Mouse (Mus musculus) hindbrain, embryonic 14.5 days (tissue): Measurements from ENCODE around the gene Insig1. TPM values are rescaled to one million over a fixed set of nuclear protein-coding genes. Genes with fewer than 3 reads are reported as not detected.

Experiments
- ATAC-seq: fragments of 200-750 bp; cut with Nextera tagmentation; 2 replicates; pipeline ENCODE4 v1.8.0; 2017; ENCODE audit warnings: moderate number of reproducible peaks, mild to moderate bottlenecking, moderate TSS enrichment, moderate library complexity; ENCODE audit not compliant: low FRiP score
- DNase-seq: peaks from one replicate; pipeline ENCODE4 v3.0.0-alpha.2; 2015; ENCODE audit warnings: low spot score
- H3K27ac ChIP-seq: fragments of 300-500 bp; sonication (generic); 2 replicates; pipeline ENCODE4 v1.5.1; 2014; ENCODE audit warnings: mild to moderate bottlenecking, moderate library complexity
- H3K27me3 ChIP-seq: fragments of 300-500 bp; sonication (generic); 2 replicates; pipeline ENCODE4 v1.6.1; 2014; ENCODE audit warnings: mild to moderate bottlenecking, low read length, mixed read lengths; ENCODE audit not compliant: control insufficient read depth, insufficient read depth
- H3K36me3 ChIP-seq: fragments of 300-500 bp; sonication (generic); replicated peaks from 2 replicates; pipeline ENCODE4 v1.6.1; 2014; ENCODE audit not compliant: control insufficient read depth, insufficient read depth
- H3K4me1 ChIP-seq: fragments of 300-500 bp; sonication (generic); replicated peaks from 2 replicates; pipeline ENCODE4 v1.6.1; 2014; ENCODE audit warnings: antibody characterized with exemption, low read length, mixed read lengths; ENCODE audit not compliant: control insufficient read depth, insufficient read depth
- H3K4me2 ChIP-seq: fragments of 300-500 bp; sonication (generic); replicated peaks from 2 replicates; pipeline ENCODE4 v1.6.1; 2014; ENCODE audit warnings: mild to moderate bottlenecking, moderate library complexity
- H3K4me3 ChIP-seq: fragments of 300-500 bp; sonication (generic); replicated peaks from 2 replicates; pipeline ENCODE4 v1.5.1; 2014; ENCODE audit warnings: mild to moderate bottlenecking, low read length
- H3K9ac ChIP-seq: fragments of 300-500 bp; sonication (generic); 2 replicates; pipeline ENCODE4 v1.6.1; 2014
- H3K9me3 ChIP-seq: fragments of 300-500 bp; sonication (generic); 2 replicates; pipeline ENCODE4 v1.6.1; 2016; ENCODE audit warnings: low read length; ENCODE audit not compliant: control insufficient read depth
- WGBS: fragments of 180-500 bp; shearing (Covaris S2); extraction: QIAGEN DNeasy Blood & Tissue Kit; methylation state at CpG from one replicate; pipeline ENCODE4 v1.1.7; 2014; 5-methylcytosine and 5-hydroxymethylcytosine counted together
- polyA plus RNA-seq: library from polyadenylated mRNA; unstranded; fragments of >200 nt; fragmentation: Nextera tagmentation; extraction: Ambion mirVana; gene quantifications from 2 replicates; pipeline ENCODE4 v1.2.1, GENCODE M21; 2014

Insig1 gene
- polyA plus RNA-seq, 1 experiment from 2014 or later, result 79.0 TPM

DNA sequence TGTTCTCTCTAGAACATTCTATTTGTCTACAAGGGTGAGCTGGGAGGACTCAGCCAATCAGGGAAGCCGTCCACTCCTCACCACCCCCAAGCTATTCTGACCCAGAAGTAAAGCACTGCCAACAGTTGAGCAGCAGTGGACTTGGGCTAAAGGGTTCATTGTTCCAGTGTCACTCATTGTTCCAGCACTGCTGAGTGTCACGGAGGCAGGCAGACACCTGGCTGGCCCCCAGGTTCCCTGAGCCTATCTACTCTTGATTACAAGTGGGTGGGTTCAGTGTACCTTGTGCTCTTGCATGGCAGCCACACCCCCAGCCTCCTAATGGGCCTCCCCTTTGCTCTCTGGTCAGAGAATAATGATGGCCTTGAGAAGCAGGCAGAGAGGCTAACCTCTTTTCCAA lies 15.7 kb upstream of the Insig1 start:
- DNase-seq (no peak), ATAC-seq (no peak)
- no peak overlapping the region for H3K4me2 ChIP-seq
- no peaks in the 10 kb centered on the region for H3K4me1 ChIP-seq
- H3K36me3 ChIP-seq, result no peaks in the 10 kb centered on the region
- H3K4me3 ChIP-seq, result no peak overlapping the region
- no peak overlapping the region for H3K9ac ChIP-seq
- H3K27me3 ChIP-seq, result no peaks in the 10 kb centered on the region
- no peaks in the 10 kb centered on the region for H3K9me3 ChIP-seq
- H3K27ac ChIP-seq, result no peak overlapping the region
- WGBS, result 56% methylated on average over 2 of the region's 2 CpGs

- H3K27ac ChIP-seq, result no peak overlapping the region
- no peak for DNase-seq
- H3K36me3 ChIP-seq, result no peaks in the 10 kb centered on the region
- 88% methylated on average over 3 of the region's 3 CpGs for whole genome bisulfite sequencing
- no peak overlapping the region for H3K9ac ChIP-seq
- no peak for ATAC-seq
- no peaks in the 10 kb centered on the region for H3K9me3 ChIP-seq
- no peaks in the 10 kb centered on the region for H3K27me3 ChIP-seq
- no peak overlapping the region for H3K4me2 ChIP-seq
- no peak overlapping the region for H3K4me3 ChIP-seq
- no peaks in the 10 kb centered on the region for H3K4me1 ChIP-seq
Observed at GRCm38 (mm10) chr5:28056877-28057276, 14.3 kb upstream of the Insig1 start.

DNA sequence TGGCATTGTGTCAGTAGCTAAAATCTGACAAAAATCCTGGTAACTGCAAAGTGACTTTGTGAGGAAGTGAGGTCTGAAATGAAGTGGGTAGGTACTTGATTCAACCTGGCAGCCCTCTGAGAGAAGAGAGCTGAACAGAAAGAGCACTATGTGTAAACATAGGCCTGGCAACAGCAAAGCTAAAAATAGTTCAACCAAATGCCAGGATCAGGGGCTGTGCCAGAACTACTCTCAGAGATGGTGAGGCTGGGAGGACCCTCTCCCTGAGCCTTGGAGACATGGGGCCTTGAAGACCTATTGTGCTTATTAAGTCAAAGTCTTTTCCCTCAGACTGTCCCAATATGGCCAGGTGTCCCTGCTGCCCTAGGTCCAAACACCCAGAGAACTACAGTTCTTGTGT lies 10.7 kb upstream of the Insig1 start:
- Histone ChIP-seq H3K9me3 (no peaks in the 10 kb centered on the region), H3K4me3 (no peak overlapping the region), H3K27me3 (no peaks in the 10 kb centered on the region), H3K36me3 (no peaks in the 10 kb centered on the region), H3K27ac (no peak overlapping the region), H3K9ac (no peak overlapping the region), H3K4me2 (no peak overlapping the region), H3K4me1 (no peaks in the 10 kb centered on the region)
- ATAC-seq (no peak), DNase-seq (no peak)

GRCm38 (mm10) chr5:28061011-28061410 lies 10.2 kb upstream of the Insig1 start:
- H3K4me2 ChIP-seq, result no peak overlapping the region
- no peak overlapping the region for H3K9ac ChIP-seq
- H3K27ac ChIP-seq, result no peak overlapping the region
- H3K36me3 ChIP-seq, result no peaks in the 10 kb centered on the region
- 82% methylated on average over 6 of the region's 6 CpGs for WGBS
- no peak overlapping the region for H3K4me3 ChIP-seq
- DNase-seq, result no peak
- ATAC-seq, result no peak
- H3K27me3 ChIP-seq, result no peaks in the 10 kb centered on the region
- no peaks in the 10 kb centered on the region for H3K9me3 ChIP-seq
- H3K4me1 ChIP-seq, result no peaks in the 10 kb centered on the region

DNA sequence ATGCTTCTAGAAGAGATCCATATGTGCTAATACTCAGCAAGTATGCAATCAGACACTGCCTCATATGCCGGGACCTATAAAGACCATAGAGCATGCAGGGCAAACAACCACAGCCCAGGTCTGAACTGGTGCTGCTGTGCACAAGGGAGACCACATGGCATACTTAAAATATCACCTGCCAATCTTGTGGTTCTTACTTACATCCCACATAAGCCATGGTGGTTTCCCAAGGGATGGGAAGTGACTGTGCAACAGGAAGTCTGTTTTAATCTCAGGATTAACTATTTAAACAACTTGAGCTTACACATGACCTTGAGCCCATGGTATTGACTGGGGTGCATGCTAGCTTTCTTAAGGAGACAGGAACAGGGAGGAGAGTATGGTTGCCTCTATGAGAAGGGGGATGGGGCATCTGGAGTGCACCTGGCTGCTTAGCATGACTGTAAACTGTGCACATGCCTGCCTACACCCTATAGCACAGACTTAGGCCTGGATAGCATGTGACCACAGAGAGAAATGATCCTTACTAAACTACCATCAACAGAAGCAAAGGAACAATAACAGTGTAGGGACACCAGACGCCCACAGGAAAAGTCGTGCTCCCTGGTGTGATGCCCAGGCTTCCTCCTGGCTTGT lies 7.1 kb upstream of the Insig1 start:
- no peaks in the 10 kb centered on the region for H3K9me3 ChIP-seq

GRCm38 (mm10) chr5:28065275-28065674 lies 5.9 kb upstream of the Insig1 start:
- Histone ChIP-seq H3K4me3 (no peak overlapping the region), H3K27ac (no peak overlapping the region), H3K4me2 (no peak overlapping the region), H3K27me3 (no peaks in the 10 kb centered on the region), H3K4me1 (peaks cover 10% of the 10 kb centered on the region), H3K36me3 (no peaks in the 10 kb centered on the region), H3K9ac (no peak overlapping the region), H3K9me3 (no peaks in the 10 kb centered on the region)
- WGBS, result 71% methylated on average over 4 of the region's 4 CpGs
- no peak for DNase-seq
- ATAC-seq, result no peak

More for the DNA sequence above, 7.1 kb upstream of the Insig1 start:
- Histone ChIP-seq H3K4me1 (no peaks in the 10 kb centered on the region), H3K27ac (no peak overlapping the region), H3K4me3 (no peak overlapping the region), H3K9ac (no peak overlapping the region), H3K4me2 (no peak overlapping the region), H3K36me3 (no peaks in the 10 kb centered on the region), H3K27me3 (no peaks in the 10 kb centered on the region)
- DNase-seq, result no peak
- 72% methylated on average over 3 of the region's 3 CpGs for WGBS
- no peak for ATAC-seq

- no peak for DNase-seq
- WGBS, result 79% methylated on average over 5 of the region's 5 CpGs
- no peak overlapping the region for H3K4me3 ChIP-seq
- no peaks in the 10 kb centered on the region for H3K36me3 ChIP-seq
- no peak overlapping the region for H3K27ac ChIP-seq
- H3K27me3 ChIP-seq, result no peaks in the 10 kb centered on the region
- H3K9me3 ChIP-seq, result no peaks in the 10 kb centered on the region
- peaks cover 11% of the 10 kb centered on the region for H3K4me1 ChIP-seq
- H3K9ac ChIP-seq, result no peak overlapping the region
- no peak overlapping the region for H3K4me2 ChIP-seq
- ATAC-seq, result no peak
Observed at GRCm38 (mm10) chr5:28066311-28066710, 4.9 kb upstream of the Insig1 start.

- ATAC-seq, result no peak
- 17% methylated on average over 9 of the region's 9 CpGs for WGBS
- DNase-seq, result peak; percentile 24
Observed at GRCm38 (mm10) chr5:28070149-28070827, 875 bp upstream of the Insig1 start.

GRCm38 (mm10) chr5:28071456-28072223 lies 477 bp downstream of the Insig1 start:
- WGBS, result under 1% methylated on average over 50 of the region's 50 CpGs
- Histone ChIP-seq H3K4me3 (peak overlapping the region; percentile 76), H3K27ac (peak overlapping the region; percentile 94), H3K4me2 (peak overlapping the region; percentile 87), H3K36me3 (peaks cover 37% of the 10 kb centered on the region), H3K4me1 (peaks cover 28% of the 10 kb centered on the region), H3K9me3 (no peaks in the 10 kb centered on the region), H3K9ac (peak overlapping the region; percentile 75), H3K27me3 (no peaks in the 10 kb centered on the region)
- peak; percentile 84 for DNase-seq
- ATAC-seq, result peak; percentile 80

More at GRCm38 (mm10) chr5:28070149-28070827, 875 bp upstream of the Insig1 start:
- Histone ChIP-seq H3K4me2 (peak overlapping the region; percentile 87), H3K27me3 (no peaks in the 10 kb centered on the region), H3K9ac (peak overlapping the region; percentile 68), H3K4me3 (peak overlapping the region; percentile 76), H3K27ac (peak overlapping the region; percentile 95), H3K36me3 (peaks cover 24% of the 10 kb centered on the region), H3K9me3 (no peaks in the 10 kb centered on the region), H3K4me1 (peaks cover 28% of the 10 kb centered on the region)
